Mouse (Mus musculus) heart, embryonic 14.5 days (tissue): ENCODE measurements around the gene Selenoo. TPM values are rescaled to one million over a fixed set of nuclear protein-coding genes. Genes with fewer than 3 reads are reported as not detected.

Experiments used
- ATAC-seq: fragments of 200-750 bp; cut with Nextera tagmentation; 2 replicates; pipeline ENCODE4 v1.8.0; 2017; ENCODE audit warnings: low read depth, moderate TSS enrichment; ENCODE audit not compliant: insufficient number of reproducible peaks, insufficient read depth, low FRiP score
- H3K27ac ChIP-seq, 2 experiments: fragments of 200-500 bp in 1 of 2; fragments of 300-500 bp in 1 of 2; sonication (generic) in 1 of 2; replicated peaks in 1 of 2; 2 replicates each; pipeline ENCODE4 v1.5.1; 2012 to 2014; ENCODE audit warnings: low read depth in 2 of 2, low read length in 2 of 2, control low read depth in 1 of 2, mild to moderate bottlenecking in 1 of 2, mixed read lengths in 1 of 2; ENCODE audit not compliant: control insufficient read depth in 1 of 2, insufficient read depth in 1 of 2
- H3K27me3 ChIP-seq: fragments of 300-500 bp; sonication (generic); 2 replicates; pipeline ENCODE4 v1.6.1; 2014; ENCODE audit warnings: mild to moderate bottlenecking, low read length, control low read depth; ENCODE audit not compliant: control insufficient read depth, insufficient read depth
- H3K36me3 ChIP-seq: fragments of 300-500 bp; sonication (generic); 2 replicates; pipeline ENCODE4 v1.6.1; 2014; ENCODE audit warnings: mild to moderate bottlenecking, control low read depth, low read length, mixed read lengths; ENCODE audit not compliant: control insufficient read depth, insufficient read depth
- H3K4me1 ChIP-seq, 2 experiments: fragments of 200-500 bp in 1 of 2; fragments of 300-500 bp in 1 of 2; sonication (generic) in 1 of 2; 2 replicates each; pipeline ENCODE4 v1.6.1; 2012 to 2014; ENCODE audit warnings: low read length in 2 of 2, control low read depth in 1 of 2, mixed read lengths in 1 of 2; ENCODE audit not compliant: control insufficient read depth in 2 of 2, insufficient read depth in 2 of 2
- H3K4me2 ChIP-seq: fragments of 300-500 bp; sonication (generic); 2 replicates; pipeline ENCODE4 v1.6.1; 2014; ENCODE audit warnings: mild to moderate bottlenecking, low read length
- H3K4me3 ChIP-seq, 2 experiments: fragments of 200-500 bp in 1 of 2; fragments of 300-500 bp in 1 of 2; sonication (generic) in 1 of 2; 2 replicates each; pipeline ENCODE4 v1.5.1; 2012 to 2014; ENCODE audit warnings: low read length in 2 of 2, mild to moderate bottlenecking in 2 of 2, control low read depth in 1 of 2, low read depth in 1 of 2, moderate library complexity in 1 of 2; ENCODE audit not compliant: control insufficient read depth in 1 of 2, insufficient read depth in 1 of 2
- H3K9ac ChIP-seq: fragments of 300-500 bp; sonication (generic); 2 replicates; pipeline ENCODE4 v1.6.1; 2014; ENCODE audit warnings: mild to moderate bottlenecking, low read length
- H3K9me3 ChIP-seq: fragments of 300-500 bp; sonication (generic); 2 replicates; pipeline ENCODE4 v1.6.1; 2016; ENCODE audit warnings: low read length, control low read depth; ENCODE audit not compliant: control insufficient read depth
- WGBS: fragments of 180-500 bp; shearing (Covaris S2); extraction: QIAGEN DNeasy Blood & Tissue Kit; methylation state at CpG from one replicate; pipeline ENCODE4 v1.1.7; 2014; 5-methylcytosine and 5-hydroxymethylcytosine counted together
- polyA plus RNA-seq: library from polyadenylated mRNA; unstranded; fragments of >200 nt; fragmentation: Nextera tagmentation; extraction: Ambion mirVana; gene quantifications from 2 replicates; pipeline ENCODE4 v1.2.1, GENCODE M21; 2014

The Selenoo gene
- polyA plus RNA-seq = 14.0 and 16.4 TPM in 2 replicates

GRCm38 (mm10) chr15:89088607-89089247 lies at the start of gene Selenoo:
Gene Selenoo (plus strand): TSS chr15:89089084.
- Histone ChIP-seq H3K9me3 (no peaks in the 10 kb centered on the region), H3K4me2 (peak within 1 kb of the TSS; percentile 75), H3K9ac (peak within 1 kb of the TSS; percentile 92), H3K4me1 (peaks cover 3 to 7% of the 10 kb centered on the region in 2 experiments; a peak in 3 of 4 replicates), H3K36me3 (peaks cover 48% of the 10 kb centered on the region), H3K27ac (peak within 1 kb of the TSS; percentile 57 to 75), H3K4me3 (peak within 1 kb of the TSS; percentile 75 to 90), H3K27me3 (no peaks in the 10 kb centered on the region)
- WGBS = 2% methylated on average over 29 of the region's 38 CpGs
- peak; percentile 91 for ATAC-seq

- 73% methylated on average over 5 of the region's 5 CpGs for WGBS
- Histone ChIP-seq H3K9ac (no peak overlapping the region), H3K27ac (no peak overlapping the region), H3K36me3 (peaks cover 22% of the 10 kb centered on the region), H3K4me2 (no peak overlapping the region), H3K4me1 (no peaks in the 10 kb centered on the region), H3K27me3 (no peaks in the 10 kb centered on the region), H3K9me3 (peaks cover 12% of the 10 kb centered on the region), H3K4me3 (no peak overlapping the region)
- ATAC-seq = no peak
Observed at GRCm38 (mm10) chr15:89044381-89044780, 44.5 kb upstream of the Selenoo start.

GRCm38 (mm10) chr15:89046356-89046755 lies 42.5 kb upstream of the Selenoo start:
- no peak overlapping the region for H3K9ac ChIP-seq
- H3K4me1 ChIP-seq = no peaks in the 10 kb centered on the region
- peaks cover 12% of the 10 kb centered on the region for H3K9me3 ChIP-seq
- peaks cover 28% of the 10 kb centered on the region for H3K36me3 ChIP-seq
- H3K4me2 ChIP-seq = no peak overlapping the region
- H3K27me3 ChIP-seq = no peaks in the 10 kb centered on the region
- no peak overlapping the region for H3K4me3 ChIP-seq
- 72% methylated on average over 4 of the region's 4 CpGs for WGBS
- ATAC-seq = no peak
- no peak overlapping the region for H3K27ac ChIP-seq

- 81% methylated on average over 7 of the region's 7 CpGs for WGBS
- H3K4me3 ChIP-seq = no peak overlapping the region
- peaks cover 0 to 8% of the 10 kb centered on the region in 2 experiments; a peak in 2 of 4 replicates for H3K4me1 ChIP-seq
- H3K27ac ChIP-seq = no peak overlapping the region
- no peaks in the 10 kb centered on the region for H3K9me3 ChIP-seq
- no peak for ATAC-seq
- H3K36me3 ChIP-seq = peaks cover 32% of the 10 kb centered on the region
- no peak overlapping the region for H3K9ac ChIP-seq
- peaks cover 12% of the 10 kb centered on the region for H3K27me3 ChIP-seq
- no peak overlapping the region for H3K4me2 ChIP-seq
Observed at GRCm38 (mm10) chr15:89054666-89055065, 34.2 kb upstream of the Selenoo start.

GRCm38 (mm10) chr15:89058736-89059135 lies 30.1 kb upstream of the Selenoo start:
- no peaks in the 10 kb centered on the region for H3K9me3 ChIP-seq
- H3K4me2 ChIP-seq = peak overlapping the region; percentile 76
- H3K9ac ChIP-seq = peak overlapping the region; percentile 78; the same call in 1 of the 2 replicates
- H3K4me1 ChIP-seq = peaks cover 5 to 8% of the 10 kb centered on the region in 2 experiments; a peak in 3 of 4 replicates
- ATAC-seq = no peak
- 20% methylated on average over 6 of the region's 6 CpGs for WGBS
- H3K27me3 ChIP-seq = peaks cover 27% of the 10 kb centered on the region
- peak overlapping the region; percentile 49 to 63 for H3K4me3 ChIP-seq
- H3K27ac ChIP-seq = no peak overlapping the region
- peaks cover 14% of the 10 kb centered on the region for H3K36me3 ChIP-seq

- peak; percentile 33; the same call in 1 of the 2 replicates for ATAC-seq
- Histone ChIP-seq H3K4me1 (peaks cover 5 to 8% of the 10 kb centered on the region in 2 experiments; a peak in 3 of 4 replicates), H3K9ac (peak within 1 kb of the TSS; percentile 78), H3K4me2 (peak within 1 kb of the TSS; percentile 76), H3K9me3 (no peaks in the 10 kb centered on the region), H3K27ac (0 out of 4 replicates have a peak within 1 kb of the TSS, but pooled peaks of 1 of the 2 experiments have one; percentile 35), H3K4me3 (peak within 1 kb of the TSS; percentile 63 to 77), H3K36me3 (peaks cover 11% of the 10 kb centered on the region), H3K27me3 (peaks cover 28% of the 10 kb centered on the region)
- 2% methylated on average over 27 of the region's 57 CpGs for WGBS
Observed at GRCm38 (mm10) chr15:89059161-89059931, 29.5 kb upstream of the Selenoo start, which contains the start of gene Panx2. Gene Panx2 (plus strand): TSS chr15:89059734.

- Histone ChIP-seq H3K4me1 (peaks cover 5 to 8% of the 10 kb centered on the region in 2 experiments; a peak in 3 of 4 replicates), H3K4me3 (peak overlapping the region; percentile 63 to 77), H3K9me3 (no peaks in the 10 kb centered on the region), H3K36me3 (peaks cover 3% of the 10 kb centered on the region), H3K4me2 (peak overlapping the region; percentile 76), H3K27ac (0 out of 4 replicates have a peak overlapping the region, but pooled peaks of 1 of the 2 experiments have one; percentile 35), H3K9ac (peak overlapping the region; percentile 78), H3K27me3 (peaks cover 28% of the 10 kb centered on the region)
- no peak for ATAC-seq
- 3% methylated on average over 40 of the region's 48 CpGs for WGBS
Observed at GRCm38 (mm10) chr15:89060032-89060681, 28.7 kb upstream of the Selenoo start.
